Mouse (Mus musculus) ES-CJ7 (cell line): ENCODE results near the gene Atg4b.

Experiments
- DNase-seq: peaks from one replicate; pipeline ENCODE4 v3.0.0; 2011; ENCODE audit warnings: low read depth, low spot score

Atg4b gene

GRCm38 (mm10) chr1:93755618-93756017 lies 4.3 kb downstream of the Atg4b start:
- no peak for DNase-seq

GRCm38 (mm10) chr1:93756154-93756553 lies 4.9 kb downstream of the Atg4b start:
- DNase-seq: no peak

GRCm38 (mm10) chr1:93760076-93760475 lies 8.8 kb downstream of the Atg4b start:
- no peak for DNase-seq

GRCm38 (mm10) chr1:93763531-93763930 lies 12.2 kb downstream of the Atg4b start:
- peak; percentile 47 for DNase-seq

- no peak for DNase-seq
Measured at GRCm38 (mm10) chr1:93764871-93765591, 13.7 kb downstream of the Atg4b start.

GRCm38 (mm10) chr1:93767600-93767999 lies 16.3 kb downstream of the Atg4b start:
- DNase-seq: no peak

- DNase-seq: no peak
Measured at GRCm38 (mm10) chr1:93769901-93770300, 18.6 kb downstream of the Atg4b start.

- no peak for DNase-seq
Measured at GRCm38 (mm10) chr1:93776686-93777085, 25.4 kb downstream of the Atg4b start.

- DNase-seq: no peak
Measured at GRCm38 (mm10) chr1:93786912-93787311, 35.6 kb downstream of the Atg4b start.

GRCm38 (mm10) chr1:93794526-93794925 lies 43.2 kb downstream of the Atg4b start:
- DNase-seq: no peak

GRCm38 (mm10) chr1:93795886-93796285 lies 44.6 kb downstream of the Atg4b start:
- no peak for DNase-seq

- DNase-seq: no peak
Measured at GRCm38 (mm10) chr1:93800670-93801503, 49.6 kb downstream of the Atg4b start.

GRCm38 (mm10) chr1:93801741-93802238 lies 50.5 kb downstream of the Atg4b start, which contains the start of gene Dtymk:
Gene Dtymk (minus strand): TSS chr1:93801934.
- peak; percentile 98 for DNase-seq

GRCm38 (mm10) chr1:93802771-93803170 lies 51.5 kb downstream of the Atg4b start:
- no peak for DNase-seq

GRCm38 (mm10) chr1:93803556-93804507 lies 52.5 kb downstream of the Atg4b start, which contains the start of gene Ing5:
Gene Ing5 (plus strand): TSS chr1:93803965.
- peak; percentile 97 for DNase-seq

GRCm38 (mm10) chr1:93804818-93805217 lies 53.5 kb downstream of the Atg4b start:
- DNase-seq: no peak

- no peak for DNase-seq
Measured at GRCm38 (mm10) chr1:93805221-93805951, 54.1 kb downstream of the Atg4b start.

GRCm38 (mm10) chr1:93808871-93809270 lies 57.6 kb downstream of the Atg4b start:
- DNase-seq: no peak

GRCm38 (mm10) chr1:93810011-93810410 lies 58.7 kb downstream of the Atg4b start:
- peak; percentile 71 for DNase-seq

GRCm38 (mm10) chr1:93811495-93812039 lies 60.3 kb downstream of the Atg4b start:
- DNase-seq: no peak
